Mouse (Mus musculus): ENCODE measurements around the gene Ppp3ca.

The Ppp3ca gene

DNA sequence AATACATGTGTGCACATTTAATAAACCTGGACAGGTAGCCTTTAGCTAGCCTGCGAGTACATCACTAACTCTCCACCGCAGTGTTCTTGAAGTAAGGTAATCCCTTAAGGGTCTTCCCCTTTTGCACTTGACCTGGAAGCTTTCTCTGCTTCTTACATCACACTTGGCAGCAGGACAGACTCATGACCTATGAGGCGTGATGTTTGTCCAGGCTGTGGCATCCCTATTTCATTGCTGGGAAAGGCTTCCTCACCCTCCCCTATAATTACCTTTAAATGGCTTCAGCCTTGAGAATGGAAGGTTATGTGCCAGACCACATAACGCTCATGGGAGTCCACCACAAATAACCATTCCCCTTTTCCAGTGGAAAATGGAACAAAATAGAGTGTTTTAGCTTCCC is 145.0 kb downstream of the Ppp3ca start:
- no peak for DNase-seq

DNA sequence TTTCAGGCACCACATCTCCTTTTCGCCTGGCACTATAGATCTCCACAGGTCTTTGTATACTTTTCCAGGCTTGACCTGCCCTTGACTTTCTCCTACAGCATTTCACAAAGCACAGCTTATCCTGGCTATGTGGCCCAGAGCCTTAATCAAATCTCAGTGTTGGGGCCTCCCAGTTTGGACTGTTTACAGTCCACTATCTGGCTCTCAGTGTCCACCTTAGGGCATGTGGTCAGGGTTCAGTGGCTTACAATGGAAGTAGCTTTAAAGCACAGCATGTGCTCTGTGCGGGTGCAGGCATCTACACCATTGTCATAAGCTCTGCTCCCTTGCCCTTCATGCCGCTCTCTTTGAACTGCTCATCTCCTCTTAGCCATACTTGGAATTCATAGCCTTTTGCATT is 146.4 kb downstream of the Ppp3ca start:
- DNase-seq, result no peak

DNA sequence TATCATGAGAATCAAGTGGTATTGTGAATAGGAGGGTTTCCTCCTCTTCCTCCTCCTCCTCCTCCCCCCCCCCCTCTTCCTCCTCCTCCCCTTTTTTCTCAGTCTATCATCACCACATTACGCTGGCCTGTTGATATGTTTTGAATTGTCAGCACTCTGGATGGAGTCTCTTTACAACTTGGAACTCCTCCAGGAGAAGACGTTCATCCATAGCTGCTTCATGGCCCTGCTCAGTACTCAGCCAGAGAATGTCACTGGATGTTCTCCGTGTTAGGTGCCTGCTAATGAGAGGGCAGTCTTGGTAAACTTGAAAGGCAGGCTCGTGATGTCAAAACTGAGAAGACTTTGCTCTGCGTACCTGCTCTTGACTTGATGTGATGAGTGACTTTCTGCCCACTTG is 149.1 kb downstream of the Ppp3ca start:
- DNase-seq, result no peak

DNA sequence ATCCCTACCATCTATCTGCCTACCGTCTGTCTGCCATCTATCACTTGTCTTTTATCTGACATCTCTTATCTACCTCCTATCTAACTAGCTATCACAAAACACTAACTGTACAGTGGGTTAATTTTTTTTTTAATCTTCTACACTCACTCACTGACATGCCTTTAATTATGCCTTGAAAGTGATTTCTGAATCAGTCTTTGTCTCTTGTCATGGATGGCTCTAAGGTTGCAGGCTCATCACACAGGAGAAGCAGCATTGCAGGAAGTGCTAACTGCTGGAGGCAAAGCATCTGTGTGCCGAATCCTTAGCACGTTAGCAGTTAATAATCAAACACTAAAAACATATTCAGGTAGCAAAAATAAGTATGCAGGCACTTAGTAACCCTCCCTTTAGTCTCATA is 151.1 kb downstream of the Ppp3ca start:
- DNase-seq, result no peak

DNA sequence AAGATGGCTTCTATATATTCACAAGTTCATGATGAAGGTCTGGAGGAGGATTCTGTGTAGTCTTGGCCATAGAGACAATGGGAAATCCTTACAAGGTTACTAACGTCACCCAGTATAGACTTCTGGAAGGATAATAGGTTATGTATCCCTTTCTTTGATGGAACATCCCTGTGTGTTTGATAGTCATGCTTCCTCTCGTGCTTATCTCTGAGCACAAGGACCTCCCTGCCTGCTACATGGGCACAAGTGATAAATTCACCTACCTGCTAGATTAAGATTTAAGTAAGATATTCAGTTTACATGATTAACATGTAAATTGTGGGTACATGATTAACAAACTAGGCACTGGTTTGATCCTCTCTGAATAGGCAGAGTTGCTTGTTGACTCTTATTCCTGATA is 152.1 kb downstream of the Ppp3ca start:
- DNase-seq, result no peak

DNA sequence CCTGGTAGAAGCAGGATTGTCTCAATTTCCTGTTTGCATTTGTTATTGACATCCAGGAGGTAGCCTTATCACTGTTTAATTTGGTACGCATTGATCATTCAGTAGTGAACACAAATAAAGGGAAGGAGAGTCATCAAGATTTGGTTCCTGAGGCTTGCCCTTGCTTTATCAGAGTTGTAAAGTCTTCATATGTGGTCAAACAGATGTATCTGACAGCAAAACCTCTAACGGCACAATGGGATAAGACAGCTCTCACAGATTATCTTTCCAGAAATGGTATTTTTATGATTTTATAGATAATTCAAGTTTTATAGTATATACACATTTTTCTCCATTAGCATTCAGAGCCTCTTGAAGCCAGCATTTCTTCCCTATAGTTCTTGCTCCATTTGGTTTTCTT is 152.5 kb downstream of the Ppp3ca start:
- no peak for DNase-seq

DNA sequence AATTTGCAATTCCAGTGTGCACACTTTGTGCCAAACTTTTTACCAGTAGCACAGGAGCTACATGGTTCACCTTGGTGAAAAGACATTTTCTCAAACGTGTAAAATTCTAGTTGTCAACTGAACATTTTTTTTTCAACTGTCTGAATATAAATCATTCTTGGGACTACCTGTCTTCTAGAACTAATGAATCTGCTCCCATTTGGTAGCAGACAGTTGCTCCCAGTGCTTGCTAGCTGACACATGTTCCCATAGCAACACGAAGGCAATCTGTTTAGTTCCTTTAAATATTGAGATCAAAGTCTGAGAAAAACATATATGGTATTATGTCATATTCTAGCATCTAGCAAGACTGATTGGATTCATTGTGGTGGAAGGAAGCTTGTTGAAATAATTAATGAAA is 158.5 kb downstream of the Ppp3ca start:
- no peak for DNase-seq

DNA sequence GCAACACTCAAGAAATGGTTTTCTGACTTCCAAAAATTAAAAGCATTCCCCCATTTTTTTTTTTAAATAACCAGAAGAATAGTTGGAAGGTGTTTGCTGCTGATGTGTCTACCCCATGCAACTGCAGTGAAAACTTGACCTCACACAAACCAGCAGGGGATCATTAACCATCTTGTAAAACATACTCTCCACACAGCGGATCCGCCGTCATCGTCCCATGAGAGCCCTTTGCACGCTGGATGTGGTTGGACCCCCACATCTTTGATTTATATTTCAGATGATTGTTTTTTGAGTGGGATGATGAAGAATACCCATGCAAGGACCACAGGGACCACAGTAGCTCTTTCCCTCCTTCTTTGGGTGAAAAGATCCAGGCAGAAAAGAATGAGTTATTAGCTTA is 159.2 kb downstream of the Ppp3ca start:
- DNase-seq, result peak; percentile 26

DNA sequence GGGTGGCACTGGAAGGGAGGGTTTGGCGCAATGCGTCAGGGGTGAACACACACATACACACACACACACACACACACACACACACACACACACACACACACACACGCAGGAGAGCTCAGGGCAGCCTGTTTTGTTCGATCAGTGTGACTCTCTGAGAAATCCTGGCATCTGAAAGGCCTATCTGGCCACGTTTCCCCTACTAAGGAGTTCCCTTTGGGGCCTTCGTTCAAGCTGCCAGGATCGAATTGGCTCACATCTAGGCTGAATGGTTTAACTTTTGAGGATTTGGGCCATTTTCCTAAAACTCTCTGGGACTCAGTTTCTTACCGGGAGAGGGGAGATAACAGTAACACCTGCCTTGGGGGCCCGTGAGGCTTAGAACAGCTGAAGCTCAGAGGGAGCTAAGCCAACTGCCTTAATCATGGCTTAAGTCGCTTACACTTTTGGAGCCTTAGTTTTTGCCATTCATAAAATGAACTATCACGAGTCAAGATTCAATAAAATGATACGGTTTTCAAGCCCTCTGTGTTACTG is 160.8 kb downstream of the Ppp3ca start:
- DNase-seq, result no peak

DNA sequence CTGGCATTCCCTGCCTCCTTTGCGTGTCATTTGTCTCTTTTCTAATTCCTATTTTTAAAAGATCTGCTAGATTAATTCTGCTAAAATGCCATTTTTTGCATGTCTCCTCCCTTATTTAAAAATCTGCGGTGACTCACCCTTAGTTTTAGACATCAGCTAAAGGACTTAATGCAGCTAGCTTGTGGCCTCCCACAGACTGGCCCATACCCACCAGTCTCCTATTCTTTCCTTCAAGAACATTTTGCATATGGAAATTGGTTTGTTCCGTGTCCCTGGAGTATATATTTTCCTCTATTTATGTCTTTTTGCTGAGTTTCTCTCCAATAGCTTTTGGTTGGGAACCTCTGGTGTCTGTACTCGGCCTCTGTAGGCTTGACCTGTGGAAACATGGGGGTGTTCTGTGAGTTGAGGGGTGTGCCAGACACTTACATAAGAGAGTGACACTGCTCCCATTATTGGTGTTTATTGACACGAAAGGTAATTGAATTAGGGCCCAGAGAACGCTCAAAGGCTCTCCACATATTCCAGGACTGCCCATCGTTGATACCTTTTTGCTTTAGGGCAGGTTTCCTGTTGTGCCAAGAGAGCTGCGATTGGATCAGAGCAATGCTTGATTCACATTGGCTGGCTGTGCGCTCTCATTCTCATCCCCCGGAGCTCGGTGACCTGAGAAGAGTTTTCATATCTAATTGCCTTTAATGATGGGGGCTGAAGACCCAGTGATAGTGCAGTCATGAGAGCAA is 163.2 kb downstream of the Ppp3ca start:
- DNase-seq, result no peak

DNA sequence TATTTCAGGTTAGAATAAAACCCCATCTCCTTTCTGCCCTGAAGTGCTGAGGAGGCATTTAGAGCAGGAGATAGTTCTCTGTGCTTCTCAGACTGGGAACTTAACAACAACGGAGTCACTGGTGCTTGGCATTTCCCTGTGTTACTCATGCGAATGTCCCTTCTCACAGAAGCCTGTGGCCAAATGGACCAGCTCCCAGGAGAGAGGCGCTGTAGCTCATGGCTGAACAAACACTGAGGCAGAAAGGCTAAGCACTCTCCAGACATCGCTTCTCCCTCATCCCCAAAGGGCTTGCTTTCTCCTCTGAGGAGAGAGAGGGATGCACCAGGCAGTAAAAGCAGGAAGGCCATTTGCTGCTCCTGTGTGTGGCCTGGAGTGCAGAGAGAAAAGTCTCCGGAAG is 164.0 kb downstream of the Ppp3ca start:
- DNase-seq, result peak; percentile 57

DNA sequence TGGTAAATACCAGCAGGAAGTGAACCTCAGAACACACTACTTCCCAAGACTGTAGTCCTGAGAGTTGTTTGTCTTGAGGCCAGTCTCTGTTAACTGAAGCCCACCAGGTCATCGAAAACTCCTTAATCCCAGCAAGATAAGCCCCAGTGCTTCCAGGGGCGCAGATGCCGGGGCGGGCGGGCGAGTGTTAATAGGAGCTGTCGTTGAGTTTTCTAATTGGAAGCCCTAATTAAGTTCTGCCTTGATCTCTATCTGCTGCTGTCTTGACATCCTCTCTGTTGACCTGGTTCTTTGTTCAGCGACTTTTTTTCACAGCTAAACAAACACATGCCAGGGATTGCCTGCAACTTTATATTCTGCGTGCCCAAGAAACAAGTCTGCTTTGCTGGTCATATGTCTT is 165.9 kb downstream of the Ppp3ca start:
- DNase-seq, result no peak

DNA sequence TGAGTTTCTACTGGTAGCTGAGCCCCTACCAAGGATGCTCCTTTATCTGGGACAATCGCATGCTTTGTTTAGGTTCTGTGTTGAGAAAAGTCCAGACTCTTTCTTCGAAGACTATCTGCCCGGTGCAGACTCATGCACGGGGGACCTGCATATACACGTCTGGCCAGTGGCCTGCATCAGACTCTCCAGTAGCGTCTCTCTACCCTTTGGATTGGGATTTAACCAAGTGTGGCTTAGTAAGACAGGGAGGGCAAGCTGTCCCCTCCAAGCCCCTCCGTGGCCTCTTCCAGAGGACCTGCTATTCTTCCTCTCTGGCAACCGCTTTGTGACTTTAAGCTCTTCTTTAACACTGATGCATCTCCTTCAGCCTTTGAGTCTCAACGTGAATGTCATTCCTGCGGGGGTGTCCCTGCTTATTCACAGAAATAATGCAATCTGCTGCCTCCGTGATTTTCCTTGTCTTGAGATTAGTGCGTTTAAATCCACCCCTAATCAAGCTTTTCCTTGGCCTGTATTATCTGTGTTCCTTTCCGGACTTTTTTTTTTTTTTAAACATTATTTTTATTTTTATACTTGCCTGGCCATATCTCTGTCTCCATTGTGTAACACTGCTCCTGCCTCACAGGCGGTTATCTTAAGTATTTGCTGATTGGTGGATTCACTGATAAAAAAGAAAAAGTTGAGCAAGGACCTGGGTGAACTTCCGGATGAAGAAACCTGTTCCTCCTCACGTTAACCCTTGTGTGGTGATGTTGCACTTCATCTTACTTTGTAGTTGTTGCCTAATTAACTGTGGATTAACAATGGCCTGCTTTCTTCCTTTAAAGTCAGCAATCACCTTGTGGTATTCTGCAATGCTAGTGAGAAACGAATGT is 166.6 kb downstream of the Ppp3ca start:
- DNase-seq, result no peak

DNA sequence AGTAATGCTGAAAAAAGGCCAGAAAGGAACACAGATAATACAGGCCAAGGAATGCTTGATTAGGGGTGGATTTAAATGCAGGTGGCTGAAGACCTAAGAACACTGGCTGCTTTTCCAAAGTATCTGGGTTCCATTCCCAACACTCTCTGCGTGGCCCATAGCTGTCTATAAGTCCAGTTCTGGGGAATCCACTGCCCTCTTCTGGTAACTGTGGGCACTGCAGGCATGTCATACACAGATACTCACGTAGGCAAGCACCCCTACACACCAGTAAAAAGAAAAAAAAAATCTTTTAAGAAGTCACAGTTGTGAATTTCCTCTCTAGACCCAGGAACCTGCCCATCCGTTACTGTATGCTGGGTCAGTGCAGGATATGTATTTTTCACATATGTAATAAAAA is 167.7 kb downstream of the Ppp3ca start:
- DNase-seq, result peak; percentile 38

DNA sequence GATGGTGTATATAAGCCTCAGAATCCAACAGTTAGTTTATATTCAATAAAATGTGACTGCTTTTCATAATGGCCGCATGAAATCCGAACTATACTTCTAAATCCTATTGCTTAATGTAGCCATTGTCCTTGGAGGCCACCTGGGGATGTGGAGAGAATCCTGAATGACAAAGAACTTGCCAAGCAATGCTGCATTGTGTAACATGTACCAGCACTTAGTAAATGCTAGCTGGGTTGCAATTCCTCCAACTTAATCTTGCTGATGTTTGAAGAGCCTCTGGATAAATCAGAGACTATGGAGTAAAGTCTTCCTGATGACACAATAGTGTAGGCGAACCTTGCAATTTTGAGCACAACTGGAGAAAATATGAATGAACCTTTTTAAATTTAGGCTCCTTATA is 171.4 kb downstream of the Ppp3ca start:
- DNase-seq, result no peak

DNA sequence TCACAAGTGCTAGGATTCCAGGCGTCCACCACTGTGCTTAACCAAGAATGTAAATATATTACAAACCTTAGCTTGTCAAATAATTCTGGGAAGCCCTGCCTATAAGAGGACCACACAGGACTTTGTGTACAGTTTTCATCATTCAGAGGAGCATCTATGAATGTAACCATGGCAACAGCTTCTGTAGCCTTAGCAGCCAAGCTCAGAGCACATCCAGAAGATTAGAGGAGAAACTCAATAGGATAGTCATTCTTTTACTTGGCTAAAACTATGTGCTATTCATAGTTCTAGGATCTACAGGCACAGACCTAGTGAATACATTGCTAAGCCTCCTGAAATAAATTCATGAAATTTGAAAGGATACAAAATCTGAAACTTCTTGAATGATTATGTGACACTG is 172.5 kb downstream of the Ppp3ca start:
- no peak for DNase-seq

DNA sequence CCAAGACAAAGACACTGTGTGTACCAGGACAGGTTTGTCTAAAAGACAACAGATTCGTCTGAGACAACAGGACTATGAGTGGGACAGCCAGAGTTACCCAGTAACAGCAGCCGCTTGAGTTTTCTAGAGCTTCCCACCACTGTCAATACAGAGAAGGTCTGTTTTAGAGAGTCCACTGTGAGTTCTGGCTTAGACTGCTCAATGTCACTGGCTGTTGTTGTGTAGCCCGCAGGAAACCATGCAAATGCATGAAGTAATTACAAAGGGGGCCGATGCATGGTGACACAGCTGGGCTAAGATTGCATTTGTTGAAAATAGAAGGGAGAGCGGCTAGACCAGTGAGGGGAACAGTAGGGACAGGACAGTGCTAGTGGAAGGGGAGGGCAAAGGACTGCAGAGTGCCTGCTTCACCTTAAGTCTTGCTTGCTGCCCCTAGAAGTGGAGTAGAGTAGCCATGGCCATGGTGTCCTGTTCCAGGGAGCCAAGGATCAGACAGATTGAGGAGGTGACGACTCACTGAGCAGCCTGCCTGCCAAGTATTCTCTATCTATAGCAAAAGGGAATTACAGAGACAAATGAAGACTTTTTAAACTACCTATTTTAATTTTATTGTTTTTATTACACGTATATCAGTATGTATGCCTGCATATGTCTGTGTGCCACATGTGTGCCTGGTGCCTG is 174.0 kb downstream of the Ppp3ca start:
- DNase-seq, result no peak

DNA sequence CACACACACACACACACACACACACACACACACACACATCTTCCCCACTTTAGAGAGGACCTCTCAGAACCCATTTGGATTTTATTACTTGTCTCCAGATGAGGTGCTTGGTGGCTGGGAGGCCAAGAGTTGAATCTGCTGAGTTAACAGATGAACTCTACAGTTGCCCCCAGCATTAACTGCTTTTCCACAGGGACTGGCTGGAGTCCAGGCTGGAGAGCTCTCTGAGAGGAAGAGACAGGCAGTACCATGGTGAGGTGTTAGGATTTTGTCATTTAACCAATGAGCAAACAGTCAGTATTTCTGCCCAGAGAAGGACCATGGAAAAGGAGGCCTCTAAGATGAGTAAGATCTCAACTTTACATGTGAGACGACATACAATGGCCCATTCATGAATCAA is 179.1 kb downstream of the Ppp3ca start:
- DNase-seq, result no peak

DNA sequence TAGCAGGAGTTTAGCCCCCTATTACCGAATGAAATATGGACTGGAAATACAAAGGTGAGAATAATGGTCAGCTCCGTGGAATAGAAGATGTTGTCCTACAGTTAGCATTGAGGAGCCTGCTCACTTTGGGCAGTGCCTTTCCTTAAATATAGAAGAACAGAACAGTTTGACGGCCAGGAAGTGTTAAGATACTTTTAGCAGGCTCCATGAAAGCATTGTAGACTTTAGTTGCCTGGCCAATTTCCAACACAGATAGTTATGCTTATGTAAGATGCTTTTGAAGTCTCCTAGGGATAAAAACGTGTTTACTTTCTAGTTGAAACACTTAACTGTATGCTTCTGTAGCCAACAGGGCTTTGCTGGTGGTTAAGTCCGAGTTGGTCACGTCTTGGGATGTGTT is 183.0 kb downstream of the Ppp3ca start:
- no peak for DNase-seq

DNA sequence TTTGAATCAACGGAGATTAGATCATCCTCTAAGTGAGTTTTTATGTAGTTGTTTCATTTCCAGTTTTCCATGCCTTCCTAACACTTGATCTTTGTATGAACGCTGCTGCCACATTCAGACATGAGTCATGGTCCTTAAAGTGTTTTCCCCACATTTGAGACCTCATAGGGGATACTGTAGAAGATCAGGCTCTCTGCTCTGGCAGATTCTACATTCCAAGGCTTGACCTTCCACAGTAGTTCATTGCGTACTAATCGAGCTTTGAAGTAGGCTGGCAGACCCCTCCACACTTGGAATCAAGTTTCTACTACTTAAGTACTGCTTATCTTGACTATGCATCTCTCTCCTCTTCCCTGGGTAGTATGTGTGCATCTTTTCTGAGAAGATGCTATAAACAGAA is 183.7 kb downstream of the Ppp3ca start:
- DNase-seq, result no peak

DNA sequence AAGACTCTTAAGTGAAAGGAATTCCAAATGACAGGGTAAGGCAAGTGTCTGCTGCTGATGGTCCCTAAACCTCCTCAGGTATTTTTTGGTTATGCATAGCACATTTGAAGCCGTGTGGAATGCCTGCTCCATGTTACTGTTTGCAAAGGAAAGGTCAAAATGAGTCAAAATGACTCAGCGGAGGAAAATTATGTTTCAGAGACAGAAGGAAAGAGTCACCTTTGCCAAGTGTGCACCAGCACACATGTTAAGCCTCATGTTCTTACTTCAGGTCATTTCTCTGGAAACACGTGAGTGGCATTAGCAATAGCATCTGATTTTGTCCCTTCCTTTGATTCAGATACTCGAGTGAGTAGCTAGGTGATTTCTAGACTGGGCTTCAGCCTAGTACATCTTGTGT is 186.1 kb downstream of the Ppp3ca start:
- DNase-seq, result no peak

DNA sequence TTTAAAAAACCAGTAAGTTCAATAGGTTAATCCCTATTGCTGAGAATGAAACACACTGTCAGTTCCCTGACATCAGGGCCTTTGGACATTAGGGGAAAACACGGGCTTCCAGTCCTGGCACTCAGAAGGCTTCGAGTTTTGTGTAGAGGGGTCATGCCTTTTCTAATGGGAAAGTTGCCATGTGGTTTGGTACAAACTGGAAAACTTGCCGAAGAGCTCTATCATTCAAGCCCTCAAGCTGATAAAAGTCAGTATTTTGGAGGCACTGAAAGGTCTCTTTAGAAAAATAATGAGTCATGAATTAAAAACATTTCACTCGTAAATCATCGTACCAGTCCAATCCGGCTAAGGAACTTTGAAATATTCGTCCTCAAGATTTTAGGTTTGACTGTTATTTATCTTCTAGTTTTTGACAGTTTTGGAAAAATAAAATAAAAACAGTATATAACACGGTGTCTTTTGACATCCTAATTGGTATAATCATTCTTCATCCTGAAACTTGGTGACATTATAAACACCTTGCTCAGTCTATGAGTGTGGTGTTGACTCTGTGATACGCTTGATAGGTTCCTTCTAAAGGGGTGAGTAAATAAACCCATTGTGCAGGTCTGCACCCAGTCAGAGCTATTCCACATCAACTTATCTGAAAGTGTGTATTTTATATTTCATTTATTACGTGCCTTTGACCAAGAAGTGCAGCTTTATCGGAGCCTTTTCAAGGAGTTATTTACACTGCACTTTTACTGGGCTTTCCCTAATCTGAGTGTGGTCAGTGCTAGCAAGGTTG is 192.3 kb downstream of the Ppp3ca start:
- DNase-seq, result no peak

DNA sequence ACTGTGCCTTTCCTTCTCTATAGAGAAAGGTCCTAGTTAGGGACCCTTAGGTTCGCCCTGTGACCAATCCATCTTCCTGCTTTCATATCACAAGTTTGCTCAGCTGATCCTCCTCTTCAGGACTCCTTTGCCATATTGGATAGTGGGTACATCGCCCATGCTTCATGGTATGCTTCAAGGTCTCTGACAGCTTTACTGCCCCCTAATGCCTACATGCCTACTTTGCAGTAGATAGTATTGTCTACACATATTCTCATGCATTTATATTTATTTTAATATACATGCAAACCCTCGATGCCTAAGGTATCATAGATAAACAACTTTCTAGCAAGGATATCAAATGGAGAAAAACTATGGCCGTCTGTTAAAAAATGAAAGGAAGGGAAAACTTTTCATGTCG is 193.2 kb downstream of the Ppp3ca start:
- no peak for DNase-seq

Measured in embryo, embryonic 11 days (tissue).